Mouse (Mus musculus) sigmoid colon, adult 10 weeks (tissue): ENCODE results near the gene Olfr851. TPM values are rescaled to one million over a fixed set of nuclear protein-coding genes. Genes with fewer than 3 reads are reported as not detected.

Experiments
- polyA plus RNA-seq: library from polyadenylated mRNA; stranded (reverse); fragments of 350-450 nt; fragmentation: Illumina TruSeq; extraction: RNeasy Lipid Tissue Mini Kit (QIAGEN cat#74804); gene quantifications from one replicate; pipeline ENCODE4 v1.2.3, GENCODE M21; 2014; ENCODE audit warnings: low read depth, low replicate concordance

Gene Olfr851
- polyA plus RNA-seq, result not detected

GRCm38 (mm10) chr9:19492995-19493394 lies at the start of gene Olfr851:
Gene Olfr851, plus strand, starts transcription at chr9:19493295.

GRCm38 (mm10) chr9:19478148-19478547 lies 14.9 kb upstream of the Olfr851 start, which contains the start of gene Olfr850:
Gene Olfr850, minus strand, starts transcription at chr9:19478248.

DNA sequence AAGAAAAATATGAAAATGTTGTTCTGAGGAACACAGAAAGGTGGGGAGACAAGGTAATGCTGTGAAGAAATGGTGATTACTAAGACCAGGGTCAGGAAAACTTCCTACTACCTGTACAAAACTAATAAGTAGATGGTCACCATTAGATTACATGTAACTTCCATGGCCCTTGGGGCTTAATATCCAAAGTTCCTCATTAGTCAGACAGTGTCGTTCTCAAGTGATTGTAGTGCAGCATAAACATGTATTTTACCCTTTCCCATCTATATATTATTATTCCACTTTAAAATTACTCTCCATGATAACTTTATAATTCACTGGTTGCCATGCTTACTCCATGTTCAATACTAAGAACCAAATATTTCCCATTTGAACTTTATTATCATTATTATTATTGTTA lies 47.9 kb downstream of the Olfr851 start, which contains the start of gene Olfr853:
Gene Olfr853, minus strand, starts transcription at position 101 of the 400 bp plus-strand sequence.

Other genes with a start within 250 kb of the Olfr851 start
- not detected for gene Olfr843, start 241.3 kb upstream of the Olfr851 start, polyA plus RNA-seq
- not detected for gene Olfr844, start 176.9 kb upstream of the Olfr851 start, polyA plus RNA-seq
- not detected for gene Olfr845, start 156.8 kb upstream of the Olfr851 start, polyA plus RNA-seq
- gene Olfr846, start 129.3 kb upstream of the Olfr851 start, polyA plus RNA-seq, result not detected
- not detected for gene Olfr847, start 114.6 kb upstream of the Olfr851 start, polyA plus RNA-seq
- gene Olfr849, start 53.0 kb upstream of the Olfr851 start, polyA plus RNA-seq, result not detected
- not detected for gene Olfr850, start 15.0 kb upstream of the Olfr851 start, polyA plus RNA-seq
- not detected for gene Olfr853, start 47.8 kb downstream of the Olfr851 start, polyA plus RNA-seq
- gene Olfr854, start 74.1 kb downstream of the Olfr851 start, polyA plus RNA-seq, result not detected
- gene Olfr855, start 89.3 kb downstream of the Olfr851 start, polyA plus RNA-seq, result not detected
- 48.5 TPM for gene Zfp317, start 128.8 kb downstream of the Olfr851 start, polyA plus RNA-seq
- not detected for gene Olfr857, start 216.1 kb downstream of the Olfr851 start, polyA plus RNA-seq